Mouse (Mus musculus) liver, embryonic 11.5 days (tissue): ENCODE results near the gene Washc1. TPM values are rescaled to one million over a fixed set of nuclear protein-coding genes. Genes with fewer than 3 reads are reported as not detected.

Experiments used
- ATAC-seq: fragments of 200-750 bp; cut with Nextera tagmentation; replicated peaks from 2 replicates; pipeline ENCODE4 v1.8.0; 2017; ENCODE audit warnings: moderate number of reproducible peaks, mild to moderate bottlenecking, moderate TSS enrichment, moderate library complexity; ENCODE audit not compliant: low FRiP score
- DNase-seq: peaks from one replicate; pipeline ENCODE4 v3.0.0-alpha.2; 2017; ENCODE audit warnings: low spot score
- H3K27ac ChIP-seq: fragments of 300-500 bp; sonication (generic); 2 replicates; pipeline ENCODE4 v1.5.1; 2014; ENCODE audit warnings: mild to moderate bottlenecking, low read depth, low read length, control low read depth
- H3K27me3 ChIP-seq: fragments of 300-500 bp; sonication (generic); replicated peaks from 2 replicates; pipeline ENCODE4 v1.6.1; 2014; ENCODE audit warnings: low read length, mixed read lengths; ENCODE audit not compliant: control insufficient read depth, insufficient read depth
- H3K36me3 ChIP-seq: fragments of 300-500 bp; sonication (generic); 2 replicates; pipeline ENCODE4 v1.6.1; 2014; ENCODE audit warnings: mild to moderate bottlenecking, low read length, moderate library complexity, mixed read lengths; ENCODE audit not compliant: control insufficient read depth, insufficient read depth
- H3K4me1 ChIP-seq: fragments of 300-500 bp; sonication (generic); replicated peaks from 2 replicates; pipeline ENCODE4 v1.6.1; 2014; ENCODE audit warnings: low read length, mixed read lengths; ENCODE audit not compliant: control insufficient read depth, insufficient read depth
- H3K4me2 ChIP-seq: fragments of 300-500 bp; sonication (generic); 2 replicates; pipeline ENCODE4 v1.6.1; 2014; ENCODE audit warnings: mild to moderate bottlenecking, control low read depth, moderate library complexity
- H3K4me3 ChIP-seq: fragments of 300-500 bp; sonication (generic); 2 replicates; pipeline ENCODE4 v1.5.1; 2014; ENCODE audit warnings: low read depth, low read length, control low read depth
- H3K9ac ChIP-seq: fragments of 300-500 bp; sonication (generic); 2 replicates; pipeline ENCODE4 v1.6.1; 2014; ENCODE audit warnings: low read depth, low read length, control low read depth
- H3K9me3 ChIP-seq: fragments of 300-500 bp; sonication (generic); 2 replicates; pipeline ENCODE4 v1.6.1; 2016; ENCODE audit warnings: low read length, inconsistent platforms, mixed read lengths; ENCODE audit not compliant: control insufficient read depth
- WGBS: fragments of 180-500 bp; shearing (Covaris S2); extraction: QIAGEN DNeasy Blood & Tissue Kit; methylation state at CpG from one replicate; pipeline ENCODE4 v1.1.7; 2014; 5-methylcytosine and 5-hydroxymethylcytosine counted together
- polyA plus RNA-seq: library from polyadenylated mRNA; unstranded; fragments of >200 nt; fragmentation: Nextera tagmentation; extraction: Ambion mirVana; gene quantifications from 2 replicates; pipeline ENCODE4 v1.2.1, GENCODE M21; 2014

Gene Washc1
- polyA plus RNA-seq, 1 experiment from 2014 or later: 31.5 TPM

GRCm38 (mm10) chr17:66084486-66084885 lies 26.9 kb upstream of the Washc1 start:
- Histone ChIP-seq H3K27me3 (no peaks in the 10 kb centered on the region), H3K9ac (no peak overlapping the region), H3K4me1 (no peaks in the 10 kb centered on the region), H3K4me2 (no peak overlapping the region), H3K4me3 (no peak overlapping the region), H3K9me3 (no peaks in the 10 kb centered on the region), H3K36me3 (peaks cover 23% of the 10 kb centered on the region; the same call in 1 of the 2 replicates), H3K27ac (no peak overlapping the region)
- 68% methylated on average over 1 of the region's 1 CpGs for WGBS
- DNase-seq (no peak), ATAC-seq (no peak)

DNA sequence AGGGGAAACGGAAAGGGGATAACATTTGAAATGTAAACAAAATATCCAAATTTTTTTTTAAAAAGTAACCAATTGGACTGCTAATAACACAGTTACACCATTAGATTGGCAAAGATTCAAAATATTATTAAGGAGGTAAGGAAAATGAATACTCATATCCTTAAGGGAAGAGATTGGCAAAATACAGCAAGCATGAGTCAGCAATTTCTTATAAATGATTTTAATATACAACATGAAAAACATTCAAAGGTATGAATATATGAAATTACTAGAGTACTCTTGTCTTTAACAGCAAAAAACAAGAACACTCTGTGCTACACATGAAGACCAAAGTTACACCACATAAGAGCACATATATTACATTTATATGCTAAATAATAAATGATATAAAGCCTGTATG lies 26.3 kb upstream of the Washc1 start:
- no peaks in the 10 kb centered on the region for H3K4me1 ChIP-seq
- peaks cover 20% of the 10 kb centered on the region; the same call in 1 of the 2 replicates for H3K36me3 ChIP-seq
- ATAC-seq: no peak
- no peaks in the 10 kb centered on the region for H3K9me3 ChIP-seq
- no peak overlapping the region for H3K27ac ChIP-seq
- no peak for DNase-seq
- WGBS: 86% methylated on average over 1 of the region's 1 CpGs
- no peaks in the 10 kb centered on the region for H3K27me3 ChIP-seq
- H3K4me2 ChIP-seq: no peak overlapping the region
- no peak overlapping the region for H3K9ac ChIP-seq
- no peak overlapping the region for H3K4me3 ChIP-seq

DNA sequence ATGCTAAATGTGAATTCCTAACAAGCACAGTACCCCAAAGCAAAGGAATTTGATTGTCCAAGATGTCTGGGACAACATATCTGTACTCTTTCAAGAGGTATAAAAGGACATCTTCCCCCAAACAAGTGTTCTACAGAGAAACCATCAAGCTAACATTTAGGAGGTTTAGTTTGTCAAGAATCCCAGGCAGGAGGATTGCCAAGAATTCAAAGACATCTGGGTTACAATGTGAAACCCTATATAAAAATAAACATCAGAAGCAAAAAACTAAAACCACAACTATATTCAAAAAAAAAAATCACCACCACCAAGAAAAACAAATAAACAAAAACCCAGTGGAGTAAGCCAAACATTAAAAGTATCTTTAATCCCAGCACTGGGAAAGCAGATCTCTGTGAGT lies 21.1 kb upstream of the Washc1 start:
- H3K4me3 ChIP-seq: no peak overlapping the region
- no peak overlapping the region for H3K4me2 ChIP-seq
- no peak overlapping the region for H3K9ac ChIP-seq
- peaks cover 22% of the 10 kb centered on the region for H3K36me3 ChIP-seq
- H3K4me1 ChIP-seq: no peaks in the 10 kb centered on the region
- no peak overlapping the region for H3K27ac ChIP-seq
- ATAC-seq: no peak
- no peak for DNase-seq
- H3K27me3 ChIP-seq: no peaks in the 10 kb centered on the region
- no peaks in the 10 kb centered on the region for H3K9me3 ChIP-seq

DNA sequence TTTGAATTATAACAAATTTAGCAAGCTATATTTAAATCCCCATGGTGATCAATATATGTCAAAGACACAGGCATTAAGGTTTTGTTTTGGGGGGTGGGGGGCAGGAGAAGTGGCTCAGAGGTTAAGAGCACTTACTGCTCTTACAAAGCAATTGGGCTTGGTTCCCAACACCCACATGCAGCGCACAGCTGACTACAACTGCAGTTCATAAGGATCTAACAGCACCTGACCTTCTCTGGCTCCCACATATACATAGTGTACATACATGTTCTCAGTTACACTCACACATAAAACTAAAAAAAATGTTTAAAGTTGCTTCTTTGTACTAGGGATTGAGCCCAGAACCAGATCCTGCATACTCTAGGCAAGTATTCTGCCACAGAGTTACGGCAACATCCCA lies 20.0 kb upstream of the Washc1 start:
- DNase-seq (no peak), ATAC-seq (no peak)
- H3K4me2 ChIP-seq: no peak overlapping the region
- no peak overlapping the region for H3K4me3 ChIP-seq
- H3K27ac ChIP-seq: no peak overlapping the region; the same call in 1 of the 2 replicates
- no peaks in the 10 kb centered on the region for H3K4me1 ChIP-seq
- 84% methylated on average over 2 of the region's 2 CpGs for WGBS
- no peaks in the 10 kb centered on the region for H3K27me3 ChIP-seq
- H3K9ac ChIP-seq: no peak overlapping the region
- H3K9me3 ChIP-seq: no peaks in the 10 kb centered on the region
- H3K36me3 ChIP-seq: peaks cover 22% of the 10 kb centered on the region

DNA sequence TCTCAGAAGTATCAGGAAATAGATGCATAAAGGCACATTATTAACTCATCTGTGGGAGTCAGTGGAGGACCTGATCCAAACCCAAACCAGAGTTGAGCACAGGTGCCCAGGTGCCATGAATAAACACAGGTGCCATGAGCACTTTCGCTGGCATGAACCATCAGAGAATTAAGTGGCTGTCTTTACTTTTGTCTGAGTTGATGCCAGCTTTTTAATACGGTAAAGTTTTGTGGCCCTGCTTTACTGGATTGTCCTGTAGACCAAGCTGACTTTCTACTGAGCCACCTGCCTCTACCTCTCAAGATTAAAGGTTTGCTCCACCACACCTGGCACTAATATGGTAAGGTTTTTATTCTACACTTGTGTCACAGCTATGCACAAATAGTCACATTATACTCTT lies 19.3 kb upstream of the Washc1 start:
- 89% methylated on average over 2 of the region's 2 CpGs for WGBS
- ATAC-seq (no peak), DNase-seq (no peak)
- no peaks in the 10 kb centered on the region for H3K9me3 ChIP-seq
- no peaks in the 10 kb centered on the region for H3K27me3 ChIP-seq
- H3K4me2 ChIP-seq: no peak overlapping the region
- H3K4me1 ChIP-seq: no peaks in the 10 kb centered on the region
- H3K36me3 ChIP-seq: peaks cover 21% of the 10 kb centered on the region
- no peak overlapping the region for H3K9ac ChIP-seq
- no peak overlapping the region for H3K27ac ChIP-seq
- no peak overlapping the region for H3K4me3 ChIP-seq

DNA sequence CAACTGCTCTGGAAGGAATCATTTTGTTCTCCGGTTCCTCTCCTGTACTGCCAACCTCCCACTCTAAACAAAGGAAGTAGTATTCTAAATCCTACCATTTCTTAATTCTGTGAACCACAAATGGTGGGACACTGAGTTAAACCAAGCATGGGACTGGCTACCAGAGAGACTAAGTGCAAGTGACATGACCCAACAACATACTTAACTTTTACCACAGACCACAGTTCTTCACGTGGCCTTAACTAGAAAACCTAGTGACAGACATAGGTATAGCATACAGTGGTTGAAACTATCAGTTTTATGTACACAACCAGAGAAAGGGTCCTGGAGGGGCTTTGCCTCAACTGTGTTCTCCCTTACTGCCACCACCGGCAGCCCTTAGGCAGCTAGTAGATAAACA lies 18.7 kb upstream of the Washc1 start:
- Histone ChIP-seq H3K4me3 (no peak overlapping the region), H3K27me3 (no peaks in the 10 kb centered on the region), H3K36me3 (peaks cover 18% of the 10 kb centered on the region), H3K27ac (no peak overlapping the region), H3K9ac (no peak overlapping the region), H3K4me2 (no peak overlapping the region), H3K9me3 (no peaks in the 10 kb centered on the region), H3K4me1 (no peaks in the 10 kb centered on the region)
- ATAC-seq (no peak), DNase-seq (no peak)
- 83% methylated on average over 3 of the region's 3 CpGs for WGBS

DNA sequence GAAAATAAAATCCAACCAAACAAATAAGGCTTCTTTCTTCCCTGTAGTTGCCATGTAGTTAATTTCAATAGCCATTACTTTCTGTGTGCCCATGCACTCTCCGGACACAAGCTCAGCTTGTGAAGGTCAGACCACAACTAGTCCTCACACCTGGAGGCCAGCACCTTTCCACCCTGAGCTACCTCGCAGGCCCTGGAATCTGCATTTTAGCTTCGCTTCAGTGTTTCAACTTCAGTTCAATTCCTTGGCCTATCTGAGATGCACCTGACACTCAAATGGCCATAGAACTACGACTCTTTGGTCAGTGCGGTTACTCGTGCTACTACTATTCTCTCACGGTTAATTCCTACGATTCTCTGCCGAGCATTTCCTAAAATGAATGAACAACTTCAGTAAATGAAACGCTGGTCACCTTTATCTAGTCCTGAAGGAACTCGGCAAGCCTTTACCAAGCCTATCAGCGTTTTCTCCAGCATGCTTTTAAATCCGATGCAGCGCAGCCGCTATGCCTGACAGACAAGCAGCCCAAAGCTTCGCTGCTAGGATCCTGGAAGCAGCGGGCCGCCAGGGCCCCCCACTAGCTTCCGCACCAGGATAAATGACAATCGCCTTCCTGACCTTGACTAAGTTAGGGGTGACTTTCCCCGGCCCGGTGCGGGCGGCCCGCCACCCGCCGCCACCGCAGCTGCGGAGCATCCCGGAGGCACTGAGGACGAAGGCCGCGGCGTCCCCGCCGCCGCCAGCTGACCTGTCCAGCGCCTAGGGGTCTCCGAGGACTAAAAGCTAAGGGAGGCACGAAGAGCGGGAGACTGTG lies 10.6 kb upstream of the Washc1 start:
- no peaks in the 10 kb centered on the region for H3K27me3 ChIP-seq
- no peaks in the 10 kb centered on the region for H3K9me3 ChIP-seq
- H3K4me3 ChIP-seq: peak overlapping the region; percentile 89
- no peaks in the 10 kb centered on the region; the same call in 1 of the 2 replicates for H3K36me3 ChIP-seq
- peak overlapping the region; percentile 91 for H3K27ac ChIP-seq
- H3K4me2 ChIP-seq: peak overlapping the region; percentile 92
- peak overlapping the region; percentile 94 for H3K9ac ChIP-seq
- no peak for DNase-seq
- H3K4me1 ChIP-seq: peaks cover 7% of the 10 kb centered on the region
- peak; percentile 53 for ATAC-seq
- under 1% methylated on average over 41 of the region's 41 CpGs for WGBS

GRCm38 (mm10) chr17:66101380-66102330 lies 9.7 kb upstream of the Washc1 start, which contains the start of gene Ndufv2:
Ndufv2 (minus strand) TSS chr17:66101559.
- peak; percentile 96 for DNase-seq
- H3K4me3 ChIP-seq: peak within 1 kb of the TSS; percentile 89
- peak; percentile 100 for ATAC-seq
- no peaks in the 10 kb centered on the region for H3K9me3 ChIP-seq
- no peaks in the 10 kb centered on the region for H3K27me3 ChIP-seq
- H3K36me3 ChIP-seq: no peaks in the 10 kb centered on the region; the same call in 1 of the 2 replicates
- H3K9ac ChIP-seq: peak within 1 kb of the TSS; percentile 94
- peak within 1 kb of the TSS; percentile 91 for H3K27ac ChIP-seq
- WGBS: 1% methylated on average over 67 of the region's 67 CpGs
- peak within 1 kb of the TSS; percentile 92 for H3K4me2 ChIP-seq
- peaks cover 7% of the 10 kb centered on the region for H3K4me1 ChIP-seq
